Mouse (Mus musculus) cerebellum, adult 2 months (tissue): ENCODE data around the gene Dst. TPM values are rescaled to one million over a fixed set of nuclear protein-coding genes. Genes with fewer than 3 reads are reported as not detected.
A peak's percentile ranks its signal among the peaks of the same experiment; 100 is the strongest.

Experiments used
- DNase-seq, 2 experiments: peaks; one replicate each; pipeline ENCODE4 v3.0.0; 2021
- H3K27ac ChIP-seq: fragments of 200-500 bp; 2 replicates; pipeline ENCODE4 v1.5.1; 2012; ENCODE audit warnings: low read length, control low read depth, inconsistent platforms; ENCODE audit not compliant: insufficient read depth
- H3K27me3 ChIP-seq: fragments of 200-500 bp; 2 replicates; pipeline ENCODE4 v1.6.1; 2012; ENCODE audit warnings: inconsistent platforms, mild to moderate bottlenecking, low read length, moderate library complexity; ENCODE audit not compliant: control insufficient read depth, insufficient read depth
- H3K4me1 ChIP-seq: fragments of 200-500 bp; 2 replicates; pipeline ENCODE4 v1.6.1; 2011; ENCODE audit warnings: low read length; ENCODE audit not compliant: control insufficient read depth, insufficient read depth
- H3K4me3 ChIP-seq: fragments of 200-500 bp; replicated peaks from 2 replicates; pipeline ENCODE3; 2011; ENCODE audit warnings: mild to moderate bottlenecking, low read depth, low read length, control low read depth; ENCODE audit not compliant: insufficient read depth
- CTCF ChIP-seq: fragments of 200-500 bp; IDR thresholded peaks from 2 replicates; pipeline ENCODE4 v1.5.1; 2011; ENCODE audit warnings: low read depth, mild to moderate bottlenecking, control low read depth, low read length, moderate library complexity, borderline replicate concordance; ENCODE audit not compliant: insufficient read depth
- POLR2A ChIP-seq: fragments of 200-500 bp; IDR thresholded peaks from 2 replicates; pipeline ENCODE4 v1.6.1; 2011; ENCODE audit warnings: low read length, control low read depth, borderline replicate concordance; ENCODE audit not compliant: insufficient read depth
- WGBS: fragments of 180-500 bp; shearing (Covaris S2); methylation state at CpG from one replicate; pipeline ENCODE4 v1.1.7; 2018; 5-methylcytosine and 5-hydroxymethylcytosine counted together
- polyA plus RNA-seq: library from polyadenylated mRNA; depleted of rRNA; stranded (reverse); fragments of >200 nt; gene quantifications from 2 replicates; pipeline ENCODE4 v1.2.3, GENCODE M21; 2012

Dst gene
- polyA plus RNA-seq, 1 experiment, result 148 TPM

- peaks cover 7% of the 10 kb centered on the region for H3K4me1 ChIP-seq
- DNase-seq, result no peak
- no peak overlapping the region for H3K27ac ChIP-seq
- 91% methylated on average over 6 of the region's 6 CpGs for WGBS
- H3K4me3 ChIP-seq, result no peak overlapping the region
- H3K27me3 ChIP-seq, result no peaks in the 10 kb centered on the region
- no peak for TF ChIP-seq CTCF
- TF ChIP-seq POLR2A, result no peak
These were observed 169.9 kb downstream of the Dst start for GRCm38 (mm10) chr1:34077941-34078340.

DNA sequence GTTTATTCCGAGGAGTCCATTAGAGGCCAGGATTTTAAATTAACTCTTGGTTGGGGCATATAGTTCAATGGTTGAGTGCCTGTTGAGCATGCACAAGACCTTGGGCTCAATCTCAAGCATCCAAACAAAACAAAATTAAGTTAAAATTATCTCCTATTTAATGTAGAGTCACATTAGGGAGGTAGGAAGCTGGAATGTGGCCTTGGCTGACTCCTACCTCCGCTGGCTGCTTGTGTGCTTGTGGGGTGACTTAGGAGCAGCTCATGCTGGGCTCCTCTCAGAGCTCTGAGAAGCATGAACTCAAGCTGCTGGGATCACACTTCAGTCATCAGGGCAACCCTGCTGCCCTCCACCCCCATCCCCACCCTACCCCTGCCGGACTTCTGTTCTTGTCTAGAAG is 181.0 kb downstream of the Dst start:
- TF ChIP-seq CTCF (no peak), POLR2A (no peak)
- Histone ChIP-seq H3K27ac (no peak overlapping the region), H3K4me1 (peaks cover 2% of the 10 kb centered on the region; the same call in 1 of the 2 replicates), H3K4me3 (no peak overlapping the region), H3K27me3 (no peaks in the 10 kb centered on the region)
- DNase-seq, result no peak
- WGBS, result 91% methylated on average over 3 of the region's 3 CpGs

DNA sequence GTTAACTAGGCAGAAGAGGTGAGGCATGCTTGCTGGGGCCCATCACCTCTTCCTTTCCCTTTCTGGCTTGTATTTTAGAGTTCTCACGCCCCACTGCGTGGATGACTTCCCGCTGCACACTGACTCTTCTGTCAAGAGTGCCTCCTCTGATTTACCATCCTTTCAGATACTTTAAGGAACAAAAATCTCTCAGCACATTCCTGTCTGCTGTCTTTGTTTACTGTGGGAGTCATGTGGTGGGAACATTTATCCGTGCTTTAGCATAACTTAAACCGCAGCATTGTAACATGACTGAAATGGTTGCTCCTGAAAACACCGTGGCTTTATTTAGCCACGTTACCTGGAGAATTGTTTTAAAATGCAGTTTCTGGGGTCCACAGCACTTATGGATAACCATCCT is 182.7 kb downstream of the Dst start:
- TF ChIP-seq POLR2A (no peak), CTCF (no peak)
- WGBS, result 76% methylated on average over 7 of the region's 7 CpGs
- peaks cover 8% of the 10 kb centered on the region; the same call in 1 of the 2 replicates for H3K4me1 ChIP-seq
- no peaks in the 10 kb centered on the region for H3K27me3 ChIP-seq
- no peak overlapping the region for H3K27ac ChIP-seq
- DNase-seq, result no peak
- no peak overlapping the region for H3K4me3 ChIP-seq

DNA sequence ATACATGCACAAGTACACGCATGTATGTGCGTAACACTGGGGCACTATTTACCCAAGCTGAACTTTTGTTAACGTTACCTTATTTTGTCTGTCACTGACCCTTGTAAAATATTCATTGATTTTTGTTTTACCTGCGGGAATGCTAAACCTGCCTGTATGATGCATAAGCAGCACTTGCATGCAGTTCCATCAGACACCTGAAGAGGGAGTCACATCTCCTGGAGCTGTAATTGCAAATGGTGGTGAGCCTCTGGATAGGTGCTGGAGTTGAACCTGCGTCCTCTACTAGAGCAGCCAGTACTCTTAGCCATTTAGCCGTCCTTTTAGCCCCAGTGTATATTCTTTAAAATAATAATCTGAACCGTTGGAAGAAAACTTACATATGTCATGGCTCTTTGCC is 185.6 kb downstream of the Dst start:
- TF ChIP-seq POLR2A, result no peak
- TF ChIP-seq CTCF, result peak; percentile 22; the same call in 1 of the 2 replicates
- no peak overlapping the region for H3K4me3 ChIP-seq
- H3K27me3 ChIP-seq, result no peaks in the 10 kb centered on the region
- no peak overlapping the region for H3K27ac ChIP-seq
- 97% methylated on average over 7 of the region's 7 CpGs for WGBS
- peaks cover 25% of the 10 kb centered on the region; the same call in 1 of the 2 replicates for H3K4me1 ChIP-seq
- DNase-seq, result no peak

- no peak overlapping the region for H3K4me3 ChIP-seq
- no peak for TF ChIP-seq POLR2A
- no peak for TF ChIP-seq CTCF
- H3K27ac ChIP-seq, result no peak overlapping the region
- WGBS, result 15% methylated on average over 5 of the region's 5 CpGs
- peaks cover 25% of the 10 kb centered on the region; the same call in 1 of the 2 replicates for H3K4me1 ChIP-seq
- peak; percentile 49 to 67 for DNase-seq
- no peaks in the 10 kb centered on the region for H3K27me3 ChIP-seq
These were observed 186.3 kb downstream of the Dst start for GRCm38 (mm10) chr1:34094301-34094700.

GRCm38 (mm10) chr1:34095173-34095572 is 187.1 kb downstream of the Dst start:
- no peak for DNase-seq
- Histone ChIP-seq H3K27ac (no peak overlapping the region), H3K4me3 (no peak overlapping the region), H3K4me1 (peaks cover 27% of the 10 kb centered on the region; the same call in 1 of the 2 replicates), H3K27me3 (no peaks in the 10 kb centered on the region)
- TF ChIP-seq POLR2A (no peak), CTCF (no peak)
- WGBS, result 81% methylated on average over 4 of the region's 4 CpGs

- WGBS, result 30% methylated on average over 3 of the region's 3 CpGs
- no peak overlapping the region for H3K4me3 ChIP-seq
- no peaks in the 10 kb centered on the region for H3K27me3 ChIP-seq
- H3K27ac ChIP-seq, result peak overlapping the region; percentile 57
- peaks cover 30% of the 10 kb centered on the region; the same call in 1 of the 2 replicates for H3K4me1 ChIP-seq
- peak in 1 of 2 experiments; percentile 38 for DNase-seq
- TF ChIP-seq CTCF (no peak), POLR2A (no peak)
These were observed 188.9 kb downstream of the Dst start for GRCm38 (mm10) chr1:34096923-34097322.

GRCm38 (mm10) chr1:34097640-34098039 is 189.6 kb downstream of the Dst start:
- DNase-seq, result peak; percentile 82 to 92
- Histone ChIP-seq H3K27me3 (no peaks in the 10 kb centered on the region), H3K27ac (peak overlapping the region; percentile 57; the same call in 1 of the 2 replicates), H3K4me3 (no peak overlapping the region), H3K4me1 (peaks cover 30% of the 10 kb centered on the region; the same call in 1 of the 2 replicates)
- 5% methylated on average over 4 of the region's 4 CpGs for WGBS
- TF ChIP-seq CTCF (peak; percentile 69), POLR2A (no peak)
